Mouse (Mus musculus) liver, embryonic 11.5 days (tissue): Measurements from ENCODE around the gene Pld6. TPM values are rescaled to one million over a fixed set of nuclear protein-coding genes. Genes with fewer than 3 reads are reported as not detected.
A peak's percentile ranks its signal among the peaks of the same experiment; 100 is the strongest.

Experiments
- ATAC-seq: fragments of 200-750 bp; cut with Nextera tagmentation; replicated peaks from 2 replicates; pipeline ENCODE4 v1.8.0; 2017; ENCODE audit warnings: moderate number of reproducible peaks, mild to moderate bottlenecking, moderate TSS enrichment, moderate library complexity; ENCODE audit not compliant: low FRiP score
- DNase-seq: peaks from one replicate; pipeline ENCODE4 v3.0.0-alpha.2; 2017; ENCODE audit warnings: low spot score
- H3K27ac ChIP-seq: fragments of 300-500 bp; sonication (generic); 2 replicates; pipeline ENCODE4 v1.5.1; 2014; ENCODE audit warnings: mild to moderate bottlenecking, low read depth, low read length, control low read depth
- H3K27me3 ChIP-seq: fragments of 300-500 bp; sonication (generic); replicated peaks from 2 replicates; pipeline ENCODE4 v1.6.1; 2014; ENCODE audit warnings: low read length, mixed read lengths; ENCODE audit not compliant: control insufficient read depth, insufficient read depth
- H3K36me3 ChIP-seq: fragments of 300-500 bp; sonication (generic); 2 replicates; pipeline ENCODE4 v1.6.1; 2014; ENCODE audit warnings: mild to moderate bottlenecking, low read length, moderate library complexity, mixed read lengths; ENCODE audit not compliant: control insufficient read depth, insufficient read depth
- H3K4me1 ChIP-seq: fragments of 300-500 bp; sonication (generic); replicated peaks from 2 replicates; pipeline ENCODE4 v1.6.1; 2014; ENCODE audit warnings: low read length, mixed read lengths; ENCODE audit not compliant: control insufficient read depth, insufficient read depth
- H3K4me2 ChIP-seq: fragments of 300-500 bp; sonication (generic); 2 replicates; pipeline ENCODE4 v1.6.1; 2014; ENCODE audit warnings: mild to moderate bottlenecking, control low read depth, moderate library complexity
- H3K4me3 ChIP-seq: fragments of 300-500 bp; sonication (generic); 2 replicates; pipeline ENCODE4 v1.5.1; 2014; ENCODE audit warnings: low read depth, low read length, control low read depth
- H3K9ac ChIP-seq: fragments of 300-500 bp; sonication (generic); 2 replicates; pipeline ENCODE4 v1.6.1; 2014; ENCODE audit warnings: low read depth, low read length, control low read depth
- H3K9me3 ChIP-seq: fragments of 300-500 bp; sonication (generic); 2 replicates; pipeline ENCODE4 v1.6.1; 2016; ENCODE audit warnings: low read length, inconsistent platforms, mixed read lengths; ENCODE audit not compliant: control insufficient read depth
- WGBS: fragments of 180-500 bp; shearing (Covaris S2); extraction: QIAGEN DNeasy Blood & Tissue Kit; methylation state at CpG from one replicate; pipeline ENCODE4 v1.1.7; 2014; 5-methylcytosine and 5-hydroxymethylcytosine counted together
- polyA plus RNA-seq: library from polyadenylated mRNA; unstranded; fragments of >200 nt; fragmentation: Nextera tagmentation; extraction: Ambion mirVana; gene quantifications from 2 replicates; pipeline ENCODE4 v1.2.1, GENCODE M21; 2014

The Pld6 gene
- polyA plus RNA-seq, 1 experiment from 2014 or later, result 1.8 TPM

- Histone ChIP-seq H3K4me1 (no peaks in the 10 kb centered on the region), H3K27me3 (no peaks in the 10 kb centered on the region), H3K4me2 (no peak overlapping the region), H3K9ac (no peak overlapping the region), H3K36me3 (peaks cover 69% of the 10 kb centered on the region), H3K4me3 (no peak overlapping the region), H3K27ac (no peak overlapping the region), H3K9me3 (no peaks in the 10 kb centered on the region)
- DNase-seq (no peak), ATAC-seq (no peak)
- WGBS, result 90% methylated on average over 8 of the region's 8 CpGs
These were observed 14.4 kb upstream of the Pld6 start for GRCm38 (mm10) chr11:59801881-59802280.

GRCm38 (mm10) chr11:59800412-59800811, 13.0 kb upstream of the Pld6 start:
- H3K4me1 ChIP-seq, result no peaks in the 10 kb centered on the region
- ATAC-seq (no peak), DNase-seq (no peak)
- no peak overlapping the region for H3K9ac ChIP-seq
- no peak overlapping the region for H3K4me3 ChIP-seq
- no peaks in the 10 kb centered on the region for H3K27me3 ChIP-seq
- H3K9me3 ChIP-seq, result no peaks in the 10 kb centered on the region
- H3K27ac ChIP-seq, result no peak overlapping the region
- peaks cover 61% of the 10 kb centered on the region for H3K36me3 ChIP-seq
- 95% methylated on average over 10 of the region's 10 CpGs for WGBS
- H3K4me2 ChIP-seq, result no peak overlapping the region

- DNase-seq (no peak), ATAC-seq (no peak)
- no peaks in the 10 kb centered on the region for H3K9me3 ChIP-seq
- no peak overlapping the region for H3K27ac ChIP-seq
- 92% methylated on average over 6 of the region's 6 CpGs for WGBS
- peaks cover 34% of the 10 kb centered on the region for H3K36me3 ChIP-seq
- H3K4me1 ChIP-seq, result no peaks in the 10 kb centered on the region
- no peak overlapping the region for H3K4me2 ChIP-seq
- H3K9ac ChIP-seq, result no peak overlapping the region
- no peak overlapping the region for H3K4me3 ChIP-seq
- H3K27me3 ChIP-seq, result no peaks in the 10 kb centered on the region
These were observed 5.9 kb upstream of the Pld6 start for GRCm38 (mm10) chr11:59793390-59793789.

GRCm38 (mm10) chr11:59789311-59789710, 1.9 kb upstream of the Pld6 start:
- Histone ChIP-seq H3K27me3 (no peaks in the 10 kb centered on the region; the same call in 1 of the 2 replicates), H3K9me3 (no peaks in the 10 kb centered on the region), H3K36me3 (peaks cover 14% of the 10 kb centered on the region), H3K9ac (no peak overlapping the region), H3K4me1 (peaks cover 6% of the 10 kb centered on the region), H3K27ac (no peak overlapping the region), H3K4me2 (no peak overlapping the region), H3K4me3 (no peak overlapping the region)
- DNase-seq (no peak), ATAC-seq (no peak)
- 84% methylated on average over 1 of the region's 1 CpGs for WGBS

- Histone ChIP-seq H3K4me3 (peak overlapping the region; percentile 61), H3K9ac (peak overlapping the region; percentile 57), H3K27ac (no peak overlapping the region), H3K36me3 (no peaks in the 10 kb centered on the region; the same call in 1 of the 2 replicates), H3K4me2 (peak overlapping the region; percentile 99), H3K9me3 (no peaks in the 10 kb centered on the region), H3K27me3 (no peaks in the 10 kb centered on the region; the same call in 1 of the 2 replicates), H3K4me1 (peaks cover 6% of the 10 kb centered on the region)
- DNase-seq (peak; percentile 44), ATAC-seq (no peak)
- 47% methylated on average over 15 of the region's 15 CpGs for WGBS
These were observed 824 bp downstream of the Pld6 start for GRCm38 (mm10) chr11:59786444-59787198.

- Histone ChIP-seq H3K4me1 (peaks cover 6% of the 10 kb centered on the region), H3K9ac (no peak overlapping the region), H3K4me3 (no peak overlapping the region), H3K36me3 (no peaks in the 10 kb centered on the region), H3K27me3 (no peaks in the 10 kb centered on the region; the same call in 1 of the 2 replicates), H3K4me2 (no peak overlapping the region), H3K27ac (no peak overlapping the region), H3K9me3 (no peaks in the 10 kb centered on the region)
- WGBS, result 86% methylated on average over 6 of the region's 6 CpGs
- DNase-seq, result no peak
- ATAC-seq, result no peak
These were observed 3.9 kb downstream of the Pld6 start for GRCm38 (mm10) chr11:59783591-59783990.

- no peak overlapping the region for H3K4me3 ChIP-seq
- H3K4me2 ChIP-seq, result no peak overlapping the region
- WGBS, result 83% methylated on average over 7 of the region's 7 CpGs
- H3K27ac ChIP-seq, result no peak overlapping the region
- ATAC-seq (no peak), DNase-seq (no peak)
- H3K9me3 ChIP-seq, result no peaks in the 10 kb centered on the region
- peaks cover 6% of the 10 kb centered on the region for H3K4me1 ChIP-seq
- H3K27me3 ChIP-seq, result no peaks in the 10 kb centered on the region; the same call in 1 of the 2 replicates
- H3K36me3 ChIP-seq, result peaks cover 3% of the 10 kb centered on the region; the same call in 1 of the 2 replicates
- H3K9ac ChIP-seq, result no peak overlapping the region
These were observed 5.3 kb downstream of the Pld6 start for GRCm38 (mm10) chr11:59782091-59782590.

GRCm38 (mm10) chr11:59780241-59780640, 7.2 kb downstream of the Pld6 start:
- no peak for ATAC-seq
- H3K9ac ChIP-seq, result no peak overlapping the region
- no peak overlapping the region for H3K27ac ChIP-seq
- H3K4me1 ChIP-seq, result no peaks in the 10 kb centered on the region; the same call in 1 of the 2 replicates
- no peaks in the 10 kb centered on the region for H3K27me3 ChIP-seq
- DNase-seq, result no peak
- WGBS, result 84% methylated on average over 4 of the region's 4 CpGs
- H3K36me3 ChIP-seq, result peaks cover 7% of the 10 kb centered on the region
- H3K9me3 ChIP-seq, result no peaks in the 10 kb centered on the region
- no peak overlapping the region for H3K4me3 ChIP-seq
- H3K4me2 ChIP-seq, result no peak overlapping the region

GRCm38 (mm10) chr11:59779406-59779805, 8.0 kb downstream of the Pld6 start:
- WGBS, result 92% methylated on average over 4 of the region's 4 CpGs
- Histone ChIP-seq H3K4me1 (no peaks in the 10 kb centered on the region; the same call in 1 of the 2 replicates), H3K9ac (no peak overlapping the region), H3K27ac (no peak overlapping the region), H3K36me3 (peaks cover 7% of the 10 kb centered on the region), H3K4me2 (no peak overlapping the region), H3K4me3 (no peak overlapping the region), H3K9me3 (no peaks in the 10 kb centered on the region), H3K27me3 (no peaks in the 10 kb centered on the region)
- ATAC-seq (no peak), DNase-seq (no peak)
